Mouse (Mus musculus): ENCODE data around the gene Kcnmb2.

DNA sequence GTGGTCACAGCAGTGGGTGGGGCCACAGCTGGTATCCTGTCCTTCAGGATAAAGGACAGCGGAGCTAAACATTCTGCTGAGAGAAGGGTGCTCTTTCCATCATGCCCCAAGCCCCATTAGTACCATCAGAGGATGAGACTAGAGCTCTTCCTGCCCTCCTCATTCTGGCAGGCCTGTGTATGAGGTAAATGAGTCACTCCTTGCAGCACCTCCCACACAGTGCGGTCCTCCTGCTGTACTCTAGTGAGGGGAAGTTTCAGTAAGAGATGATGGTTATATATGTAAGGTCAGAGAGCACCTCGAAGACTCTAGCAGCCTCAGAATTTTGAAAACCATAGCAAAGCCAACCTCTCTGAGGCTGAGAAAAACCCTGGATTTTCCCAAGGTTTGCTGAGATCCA, 30.8 kb upstream of the Kcnmb2 start:
- TF ChIP-seq POLR2A (IDR thresholded peaks at IDR 0.05; ENCODE audit: borderline replicate concordance, control insufficient read depth, low read depth, low read length) (no peak), CTCF (IDR thresholded peaks at IDR 0.05; ENCODE audit: control insufficient read depth, insufficient read depth, low read length) (no peak)
